Mouse (Mus musculus) limb, embryonic 11.5 days (tissue): ENCODE data around the gene Diaph2. TPM values are rescaled to one million over a fixed set of nuclear protein-coding genes. Genes with fewer than 3 reads are reported as not detected.

ENCODE experiments used
- ATAC-seq: fragments of 200-750 bp; cut with Nextera tagmentation; 2 replicates; pipeline ENCODE4 v1.8.0; 2017; ENCODE audit warnings: low read depth; ENCODE audit not compliant: insufficient number of reproducible peaks, low FRiP score, low TSS enrichment
- DNase-seq: peaks from one replicate; pipeline ENCODE4 v3.0.0-alpha.2; 2015; ENCODE audit warnings: low spot score
- H3K27ac ChIP-seq: fragments of 300-500 bp; sonication (generic); replicated peaks from 2 replicates; pipeline ENCODE4 v1.5.1; 2014; ENCODE audit warnings: low read depth, mild to moderate bottlenecking, low read length
- H3K27me3 ChIP-seq: fragments of 300-500 bp; sonication (generic); 2 replicates; pipeline ENCODE4 v1.6.1; 2014; ENCODE audit warnings: mild to moderate bottlenecking, low read length, mixed read lengths; ENCODE audit not compliant: control insufficient read depth, insufficient read depth
- H3K36me3 ChIP-seq: fragments of 300-500 bp; sonication (generic); 2 replicates; pipeline ENCODE4 v1.6.1; 2014; ENCODE audit warnings: mild to moderate bottlenecking, low read length, moderate library complexity, mixed read lengths; ENCODE audit not compliant: control insufficient read depth, insufficient read depth
- H3K4me1 ChIP-seq: fragments of 300-500 bp; sonication (generic); 2 replicates; pipeline ENCODE4 v1.6.1; 2014; ENCODE audit warnings: low read length, mixed read lengths; ENCODE audit not compliant: control insufficient read depth, insufficient read depth
- H3K4me2 ChIP-seq: fragments of 300-500 bp; sonication (generic); 2 replicates; pipeline ENCODE4 v1.6.1; 2014; ENCODE audit warnings: low read depth, mild to moderate bottlenecking, moderate library complexity; ENCODE audit not compliant: severe bottlenecking
- H3K4me3 ChIP-seq: fragments of 300-500 bp; sonication (generic); 2 replicates; pipeline ENCODE4 v1.5.1; 2014; ENCODE audit warnings: low read depth, low read length
- H3K9ac ChIP-seq: fragments of 300-500 bp; sonication (generic); 2 replicates; pipeline ENCODE4 v1.6.1; 2014; ENCODE audit warnings: mild to moderate bottlenecking, low read length
- H3K9me3 ChIP-seq: fragments of 300-500 bp; sonication (generic); 2 replicates; pipeline ENCODE4 v1.6.1; 2016; ENCODE audit warnings: low read length; ENCODE audit not compliant: control insufficient read depth
- WGBS: fragments of 180-500 bp; shearing (Covaris S2); extraction: QIAGEN DNeasy Blood & Tissue Kit; methylation state at CpG from one replicate; pipeline ENCODE4 v1.1.7; 2014; 5-methylcytosine and 5-hydroxymethylcytosine counted together
- polyA plus RNA-seq: library from polyadenylated mRNA; unstranded; fragments of >200 nt; fragmentation: Nextera tagmentation; extraction: Ambion mirVana; gene quantifications from 2 replicates; pipeline ENCODE4 v1.2.1, GENCODE M21; 2014

Gene Diaph2
- polyA plus RNA-seq, 1 experiment from 2014 or later, result 3.5 TPM

GRCm38 (mm10) chrX:130253664-130254063, 504.1 kb downstream of the Diaph2 start:
- no peak overlapping the region for H3K4me2 ChIP-seq
- H3K27me3 ChIP-seq, result no peaks in the 10 kb centered on the region
- H3K9me3 ChIP-seq, result no peaks in the 10 kb centered on the region
- WGBS, result 92% methylated on average over 4 of the region's 4 CpGs
- no peak overlapping the region for H3K27ac ChIP-seq
- no peak overlapping the region for H3K4me3 ChIP-seq
- H3K4me1 ChIP-seq, result no peaks in the 10 kb centered on the region
- ATAC-seq (no peak), DNase-seq (no peak)
- no peak overlapping the region for H3K9ac ChIP-seq
- no peaks in the 10 kb centered on the region for H3K36me3 ChIP-seq

- H3K27ac ChIP-seq, result no peak overlapping the region
- no peaks in the 10 kb centered on the region for H3K9me3 ChIP-seq
- DNase-seq (no peak), ATAC-seq (no peak)
- no peaks in the 10 kb centered on the region for H3K27me3 ChIP-seq
- no peak overlapping the region for H3K9ac ChIP-seq
- no peaks in the 10 kb centered on the region for H3K36me3 ChIP-seq
- no peak overlapping the region for H3K4me2 ChIP-seq
- no peak overlapping the region for H3K4me3 ChIP-seq
- H3K4me1 ChIP-seq, result no peaks in the 10 kb centered on the region
Measured at GRCm38 (mm10) chrX:130265707-130266106, 516.2 kb downstream of the Diaph2 start.

- Histone ChIP-seq H3K4me2 (no peak overlapping the region), H3K4me1 (no peaks in the 10 kb centered on the region), H3K4me3 (no peak overlapping the region), H3K27me3 (no peaks in the 10 kb centered on the region), H3K9me3 (no peaks in the 10 kb centered on the region), H3K9ac (no peak overlapping the region), H3K27ac (no peak overlapping the region), H3K36me3 (no peaks in the 10 kb centered on the region)
- DNase-seq, result no peak
- ATAC-seq, result no peak
- 85% methylated on average over 4 of the region's 4 CpGs for WGBS
Measured at GRCm38 (mm10) chrX:130279144-130279543, 529.6 kb downstream of the Diaph2 start.

GRCm38 (mm10) chrX:130281484-130281883, 531.9 kb downstream of the Diaph2 start:
- no peak overlapping the region for H3K4me3 ChIP-seq
- no peak overlapping the region for H3K9ac ChIP-seq
- H3K9me3 ChIP-seq, result no peaks in the 10 kb centered on the region
- no peak overlapping the region for H3K4me2 ChIP-seq
- no peak for DNase-seq
- WGBS, result 80% methylated on average over 2 of the region's 2 CpGs
- H3K4me1 ChIP-seq, result no peaks in the 10 kb centered on the region
- H3K27me3 ChIP-seq, result no peaks in the 10 kb centered on the region
- no peaks in the 10 kb centered on the region for H3K36me3 ChIP-seq
- no peak for ATAC-seq
- no peak overlapping the region for H3K27ac ChIP-seq

GRCm38 (mm10) chrX:130287032-130287431, 537.5 kb downstream of the Diaph2 start:
- ATAC-seq, result no peak

GRCm38 (mm10) chrX:130289775-130290174, 540.2 kb downstream of the Diaph2 start:
- ATAC-seq (no peak), DNase-seq (no peak)
- Histone ChIP-seq H3K27me3 (no peaks in the 10 kb centered on the region), H3K9ac (no peak overlapping the region), H3K4me1 (no peaks in the 10 kb centered on the region), H3K9me3 (no peaks in the 10 kb centered on the region), H3K4me3 (no peak overlapping the region), H3K4me2 (no peak overlapping the region), H3K36me3 (no peaks in the 10 kb centered on the region), H3K27ac (no peak overlapping the region)
- 83% methylated on average over 5 of the region's 5 CpGs for WGBS

More at GRCm38 (mm10) chrX:130287032-130287431, 537.5 kb downstream of the Diaph2 start:
- DNase-seq, result no peak
- Histone ChIP-seq H3K9ac (no peak overlapping the region), H3K27me3 (no peaks in the 10 kb centered on the region), H3K4me3 (no peak overlapping the region), H3K4me1 (no peaks in the 10 kb centered on the region), H3K27ac (no peak overlapping the region), H3K9me3 (no peaks in the 10 kb centered on the region), H3K4me2 (no peak overlapping the region), H3K36me3 (no peaks in the 10 kb centered on the region)
- WGBS, result 76% methylated on average over 9 of the region's 9 CpGs

GRCm38 (mm10) chrX:130350808-130351435, 601.4 kb downstream of the Diaph2 start:
- Histone ChIP-seq H3K4me3 (no peak overlapping the region), H3K27me3 (no peaks in the 10 kb centered on the region), H3K4me1 (no peaks in the 10 kb centered on the region), H3K27ac (no peak overlapping the region), H3K9me3 (no peaks in the 10 kb centered on the region), H3K4me2 (no peak overlapping the region), H3K9ac (no peak overlapping the region), H3K36me3 (no peaks in the 10 kb centered on the region)
- ATAC-seq (no peak), DNase-seq (no peak)

GRCm38 (mm10) chrX:130351480-130351879, 601.9 kb downstream of the Diaph2 start:
- no peaks in the 10 kb centered on the region for H3K27me3 ChIP-seq
- ATAC-seq, result no peak
- H3K27ac ChIP-seq, result no peak overlapping the region
- H3K36me3 ChIP-seq, result no peaks in the 10 kb centered on the region
- H3K4me2 ChIP-seq, result no peak overlapping the region
- no peak for DNase-seq
- WGBS, result 55% methylated on average over 7 of the region's 7 CpGs
- H3K4me1 ChIP-seq, result no peaks in the 10 kb centered on the region
- H3K9me3 ChIP-seq, result no peaks in the 10 kb centered on the region
- no peak overlapping the region for H3K4me3 ChIP-seq
- H3K9ac ChIP-seq, result no peak overlapping the region

- Histone ChIP-seq H3K4me3 (no peak overlapping the region), H3K4me1 (no peaks in the 10 kb centered on the region), H3K36me3 (no peaks in the 10 kb centered on the region), H3K9ac (no peak overlapping the region), H3K9me3 (no peaks in the 10 kb centered on the region), H3K4me2 (no peak overlapping the region), H3K27me3 (no peaks in the 10 kb centered on the region), H3K27ac (no peak overlapping the region)
- DNase-seq (no peak), ATAC-seq (no peak)
- WGBS, result 66% methylated on average over 4 of the region's 4 CpGs
Measured at GRCm38 (mm10) chrX:130393508-130394145, 644.1 kb downstream of the Diaph2 start.
